Mouse (Mus musculus) MEL (cell line): Measurements from ENCODE around the gene Idh3b. TPM values are rescaled to one million over a fixed set of nuclear protein-coding genes. Genes with fewer than 3 reads are reported as not detected.

Experiments used
- DNase-seq: peaks from one replicate; pipeline ENCODE4 v3.0.0; 2011; ENCODE audit warnings: low read depth, low spot score
- H3K27ac ChIP-seq: 2 replicates; pipeline ENCODE4 v1.5.1; 2012; ENCODE audit warnings: low read depth, mild to moderate bottlenecking, control low read depth, low read length, moderate library complexity; ENCODE audit not compliant: control insufficient read depth
- H3K27me3 ChIP-seq, 2 experiments: fragments of 150-350 bp in 1 of 2; sonication (generic) in 1 of 2; 2 replicates each; pipeline ENCODE4 v1.6.1; 2012; ENCODE audit warnings: low read length in 2 of 2, mild to moderate bottlenecking in 2 of 2, improper control_type of control experiment in 1 of 2, moderate library complexity in 1 of 2; ENCODE audit not compliant: insufficient read depth in 2 of 2, control insufficient read depth in 1 of 2
- H3K36me3 ChIP-seq, 2 experiments: 2 replicates each; pipeline ENCODE4 v1.6.1; 2012 to 2014; ENCODE audit warnings: low read length in 2 of 2, improper control_type of control experiment in 1 of 2, inconsistent platforms in 1 of 2, mild to moderate bottlenecking in 1 of 2; ENCODE audit not compliant: insufficient read depth in 2 of 2, control insufficient read depth in 1 of 2
- H3K4me1 ChIP-seq, 2 experiments: fragments of 150-350 bp in 1 of 2; sonication (generic) in 1 of 2; 2 replicates each; pipeline ENCODE4 v1.6.1; 2012; ENCODE audit warnings: low read length in 2 of 2, improper control_type of control experiment in 1 of 2, mild to moderate bottlenecking in 1 of 2; ENCODE audit not compliant: insufficient read depth in 2 of 2, control insufficient read depth in 1 of 2
- H3K4me3 ChIP-seq, 2 experiments: fragments of 150-350 bp in 1 of 2; sonication (generic) in 1 of 2; 2 replicates each; pipeline ENCODE4 v1.5.1; 2012; ENCODE audit warnings: low read depth in 2 of 2, low read length in 2 of 2, mild to moderate bottlenecking in 2 of 2, moderate library complexity in 2 of 2, control low read depth in 1 of 2, improper control_type of control experiment in 1 of 2; ENCODE audit not compliant: control insufficient read depth in 1 of 2, insufficient read depth in 1 of 2
- H3K79me2 ChIP-seq: 2 replicates; pipeline ENCODE4 v1.6.1; 2012; ENCODE audit warnings: mild to moderate bottlenecking, low read length, moderate library complexity; ENCODE audit not compliant: control insufficient read depth, poor library complexity, insufficient read depth
- H3K9ac ChIP-seq: 2 replicates; pipeline ENCODE4 v1.6.1; 2012; ENCODE audit warnings: low read depth, mild to moderate bottlenecking, control low read depth, low read length, moderate library complexity; ENCODE audit not compliant: control insufficient read depth, poor library complexity, severe bottlenecking
- H3K9me3 ChIP-seq: fragments of 150-350 bp; sonication (generic); replicated peaks from 2 replicates; pipeline ENCODE4 v1.6.1; 2012; ENCODE audit warnings: mild to moderate bottlenecking, low read length, improper control_type of control experiment, moderate library complexity; ENCODE audit not compliant: insufficient read depth
- CTCF ChIP-seq, 3 experiments: IDR thresholded peaks in 2 of 3; conservative IDR thresholded peaks in 1 of 3; 2 replicates each; pipeline ENCODE4 v1.5.1; 2011 to 2012; ENCODE audit warnings: low read length in 3 of 3, low read depth in 2 of 3, mild to moderate bottlenecking in 2 of 3, improper control_type of control experiment in 1 of 3, inconsistent platforms in 1 of 3, mixed read lengths in 1 of 3, moderate library complexity in 1 of 3; ENCODE audit not compliant: control insufficient read depth in 1 of 3, insufficient read depth in 1 of 3, poor library complexity in 1 of 3, severe bottlenecking in 1 of 3
- ELF1 ChIP-seq: IDR thresholded peaks from 2 replicates; pipeline ENCODE4 v1.6.1; 2014; ENCODE audit warnings: low read depth, mild to moderate bottlenecking, inconsistent platforms, low read length, improper control_type of control experiment, moderate library complexity
- EP300 ChIP-seq, 2 experiments: IDR thresholded peaks; 2 replicates each; pipeline ENCODE4 v1.6.1; 2011; ENCODE audit warnings: improper control_type of control experiment in 2 of 2, low read length in 2 of 2, low read depth in 1 of 2, mild to moderate bottlenecking in 1 of 2
- GATA1 ChIP-seq: IDR thresholded peaks from 2 replicates; pipeline ENCODE4 v1.6.1; 2011; ENCODE audit warnings: low read depth, low read length, improper control_type of control experiment
- JUND ChIP-seq: IDR thresholded peaks from 2 replicates; pipeline ENCODE4 v1.6.1; 2011; ENCODE audit warnings: low read depth, mild to moderate bottlenecking, improper control_type of control experiment, low read length
- MAFK ChIP-seq: IDR thresholded peaks from 2 replicates; pipeline ENCODE4 v1.6.1; 2011; ENCODE audit warnings: low read depth, mild to moderate bottlenecking, low read length, improper control_type of control experiment, borderline replicate concordance
- MAX ChIP-seq: IDR thresholded peaks from 2 replicates; pipeline ENCODE4 v1.6.1; 2011; ENCODE audit warnings: low read length, improper control_type of control experiment
- POLR2AphosphoS2 ChIP-seq: IDR thresholded peaks from 2 replicates; pipeline ENCODE4 v1.6.1; 2011; ENCODE audit warnings: low read length, improper control_type of control experiment
- RAD21 ChIP-seq: IDR thresholded peaks from 2 replicates; pipeline ENCODE4 v1.6.1; 2011; ENCODE audit warnings: mild to moderate bottlenecking, low read depth, low read length, improper control_type of control experiment
- RCOR1 ChIP-seq: IDR thresholded peaks from 2 replicates; pipeline ENCODE4 v1.6.1; 2012; ENCODE audit warnings: low read depth, mild to moderate bottlenecking, inconsistent platforms, low read length, improper control_type of control experiment
- SIN3A ChIP-seq: IDR thresholded peaks from 2 replicates; pipeline ENCODE4 v1.6.1; 2012; ENCODE audit warnings: low read length, improper control_type of control experiment, inconsistent platforms
- ZKSCAN1 ChIP-seq: IDR thresholded peaks from 2 replicates; pipeline ENCODE4 v1.6.1; 2012; ENCODE audit warnings: low read depth, mild to moderate bottlenecking, inconsistent platforms, low read length, improper control_type of control experiment, moderate library complexity
- ZMIZ1 ChIP-seq: IDR thresholded peaks from 2 replicates; pipeline ENCODE4 v1.6.1; 2012; ENCODE audit warnings: low read depth, mild to moderate bottlenecking, inconsistent platforms, low read length, improper control_type of control experiment, moderate library complexity
- polyA plus RNA-seq, 2 experiments: library from polyadenylated mRNA; stranded (reverse) in 1 of 2; unstranded in 1 of 2; fragments of >175 nt in 1 of 2; fragments of >200 nt in 1 of 2; gene quantifications; 2 replicates each; pipeline versions ENCODE4 v1.2.1 to v1.2.4; 2012; ENCODE audit warnings: low replicate concordance in 2 of 2, low read depth in 1 of 2; ENCODE audit not compliant: insufficient read length in 2 of 2, insufficient read depth in 1 of 2, missing spikeins in 1 of 2
- total RNA-seq: library from RNA; depleted of rRNA; stranded (reverse); fragments of 300-350 nt; gene quantifications from 2 replicates; pipeline ENCODE4 v1.2.3, GENCODE M21; 2012

The Idh3b gene
- total and polyA plus RNA-seq, 3 experiments = 210 to 1,030 (median 551) TPM

DNA sequence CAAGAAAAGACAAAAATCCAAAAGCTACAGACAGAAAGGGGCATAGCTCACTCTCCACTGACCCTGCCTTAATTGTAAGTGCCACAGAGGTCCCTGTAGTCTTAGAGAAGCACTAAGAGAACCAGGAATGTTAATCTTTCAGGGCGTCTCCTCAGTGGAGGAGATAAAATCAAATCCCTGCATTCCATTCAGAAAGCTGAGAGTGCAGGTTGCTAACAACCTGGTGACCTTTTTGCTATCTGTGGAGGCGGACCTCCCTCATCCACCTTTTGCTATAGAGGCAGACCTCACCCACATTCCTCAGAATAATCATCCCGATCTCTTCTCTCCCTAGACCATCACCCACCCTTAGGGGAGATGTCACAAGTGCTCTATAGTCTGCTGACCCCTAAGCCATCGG is 4.7 kb upstream of the Idh3b start:
- Histone ChIP-seq H3K9ac (no peak overlapping the region), H3K27me3 (no peaks in the 10 kb centered on the region)
- TF ChIP-seq ZMIZ1 = no peak
- TF ChIP-seq RCOR1 = peak; percentile 23; the same call in 1 of the 2 replicates
- TF ChIP-seq, all 39 proteins: peak for 1
- H3K4me1 ChIP-seq = peaks cover under 1 to 11% of the 10 kb centered on the region in 2 experiments; a peak in 3 of 4 replicates
- peaks cover 4% of the 10 kb centered on the region for H3K79me2 ChIP-seq
- peaks cover 0 to 8% of the 10 kb centered on the region in 2 experiments; a peak in 2 of 4 replicates for H3K36me3 ChIP-seq
- no peak overlapping the region for H3K27ac ChIP-seq
- no peak for DNase-seq
- no peak overlapping the region for H3K4me3 ChIP-seq
- H3K9me3 ChIP-seq = no peaks in the 10 kb centered on the region

DNA sequence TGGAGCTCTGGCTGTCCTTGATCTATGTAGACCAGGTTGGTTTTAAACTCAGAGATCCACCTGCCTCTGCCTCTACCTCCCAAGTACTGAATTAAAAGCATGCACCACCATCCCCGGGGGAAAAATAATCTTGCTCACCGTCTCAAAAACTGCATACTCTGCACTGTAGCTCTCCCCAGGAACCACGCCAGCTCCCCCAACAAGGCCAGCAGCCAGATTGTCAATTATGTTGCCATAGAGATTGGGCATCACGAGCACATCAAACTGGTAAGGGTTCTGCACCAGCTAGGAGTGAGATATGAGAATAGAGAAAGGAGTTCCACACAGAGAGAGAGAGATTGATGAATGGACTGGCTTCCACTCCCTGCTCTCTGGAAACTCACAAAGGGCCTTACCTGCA is 3.5 kb downstream of the Idh3b start:
- Histone ChIP-seq H3K9me3 (no peaks in the 10 kb centered on the region), H3K36me3 (peaks cover 13 to 26% of the 10 kb centered on the region in 2 experiments), H3K27me3 (no peaks in the 10 kb centered on the region), H3K4me3 (no peak overlapping the region), H3K4me1 (peaks cover 0 to 11% of the 10 kb centered on the region in 2 experiments; a peak in 1 of 4 replicates), H3K27ac (no peak overlapping the region), H3K9ac (no peak overlapping the region), H3K79me2 (peaks cover 35% of the 10 kb centered on the region)
- DNase-seq = peak; percentile 39
- no peak for TF ChIP-seq GATA1

DNA sequence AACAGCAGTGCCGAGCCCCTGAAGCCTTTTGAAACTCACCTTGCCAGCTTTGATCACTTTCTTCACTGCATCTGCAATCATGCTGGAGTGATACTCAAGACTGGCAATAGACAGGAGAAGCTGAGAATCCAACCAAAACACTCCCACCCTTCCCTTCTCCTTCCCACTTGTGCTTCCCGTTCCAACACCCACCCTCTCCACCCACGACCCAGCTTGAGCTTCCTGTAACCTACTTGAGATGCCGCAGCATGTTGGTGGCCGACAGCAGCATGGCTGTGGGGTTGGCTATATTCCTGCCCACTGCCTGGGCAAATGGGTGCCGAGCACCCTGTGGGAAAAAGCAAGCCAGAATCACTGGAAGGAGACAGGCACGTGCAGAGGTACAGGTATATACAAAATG is 4.1 kb downstream of the Idh3b start:
- Histone ChIP-seq H3K4me3 (no peak overlapping the region), H3K9me3 (no peaks in the 10 kb centered on the region), H3K27ac (no peak overlapping the region), H3K9ac (no peak overlapping the region), H3K4me1 (peaks cover 0 to 11% of the 10 kb centered on the region in 2 experiments; a peak in 1 of 4 replicates), H3K79me2 (peaks cover 39% of the 10 kb centered on the region), H3K36me3 (peaks cover 17 to 26% of the 10 kb centered on the region in 2 experiments), H3K27me3 (no peaks in the 10 kb centered on the region)
- TF ChIP-seq CTCF (IDR thresholded peaks at IDR 0.05 in 2 of 3, conservative IDR thresholded peaks at IDR 0.05 in 1 of 3; ENCODE audit: control insufficient read depth in 1 of 3, insufficient read depth in 1 of 3, low read depth in 2 of 3, low read length in 3 of 3, poor library complexity in 1 of 3, severe bottlenecking in 1 of 3) (no peak), MAFK (no peak), SIN3A (no peak), GATA1 (no peak), RAD21 (no peak), EP300 (IDR thresholded peaks at IDR 0.05; ENCODE audit: low read depth in 1 of 2, low read length in 2 of 2) (no peak), MAX (no peak), POLR2AphosphoS2 (no peak), ZKSCAN1 (no peak), JUND (no peak), ELF1 (no peak)
- DNase-seq = no peak
